Mouse (Mus musculus) intestine, postnatal 0 days (tissue): Measurements from ENCODE around the gene Ticrr. TPM values are rescaled to one million over a fixed set of nuclear protein-coding genes. Genes with fewer than 3 reads are reported as not detected.

Source experiments
- ATAC-seq: fragments of 200-750 bp; cut with Nextera tagmentation; 2 replicates; pipeline ENCODE4 v1.8.0; 2017; ENCODE audit warnings: mild to moderate bottlenecking, moderate TSS enrichment, moderate library complexity
- H3K27ac ChIP-seq: fragments of 300-500 bp; sonication (generic); 2 replicates; pipeline ENCODE4 v1.5.1; 2014; ENCODE audit warnings: mild to moderate bottlenecking, low read depth, low read length, moderate library complexity
- H3K27me3 ChIP-seq: fragments of 300-500 bp; sonication (generic); replicated peaks from 2 replicates; pipeline ENCODE4 v1.6.1; 2014; ENCODE audit warnings: low read length, mixed read lengths; ENCODE audit not compliant: control insufficient read depth, insufficient read depth
- H3K36me3 ChIP-seq: fragments of 300-500 bp; sonication (generic); 2 replicates; pipeline ENCODE4 v1.6.1; 2014; ENCODE audit warnings: mild to moderate bottlenecking, moderate library complexity; ENCODE audit not compliant: control insufficient read depth, insufficient read depth
- H3K4me1 ChIP-seq: fragments of 300-500 bp; sonication (generic); replicated peaks from 2 replicates; pipeline ENCODE4 v1.6.1; 2014; ENCODE audit warnings: antibody characterized with exemption, low read length, mixed read lengths; ENCODE audit not compliant: control insufficient read depth, insufficient read depth
- H3K4me2 ChIP-seq: fragments of 300-500 bp; sonication (generic); replicated peaks from 2 replicates; pipeline ENCODE4 v1.6.1; 2014; ENCODE audit warnings: low read depth, mild to moderate bottlenecking, moderate library complexity
- H3K4me3 ChIP-seq: fragments of 300-500 bp; sonication (generic); 2 replicates; pipeline ENCODE4 v1.5.1; 2014; ENCODE audit warnings: low read depth, low read length
- H3K9ac ChIP-seq: fragments of 300-500 bp; sonication (generic); 2 replicates; pipeline ENCODE4 v1.6.1; 2014; ENCODE audit warnings: mild to moderate bottlenecking, low read depth, low read length
- H3K9me3 ChIP-seq: fragments of 300-500 bp; sonication (generic); 2 replicates; pipeline ENCODE4 v1.6.1; 2016; ENCODE audit warnings: mixed run types; ENCODE audit not compliant: control insufficient read depth
- CTCF ChIP-seq: sonication (generic); IDR thresholded peaks from 2 replicates; pipeline ENCODE4 v1.5.1; 2016; ENCODE audit warnings: low read depth, mild to moderate bottlenecking, control low read depth, antibody characterized with exemption, moderate library complexity
- WGBS: fragments of 180-500 bp; shearing (Covaris S2); extraction: QIAGEN DNeasy Blood & Tissue Kit; methylation state at CpG from one replicate; pipeline ENCODE4 v1.1.7; 2014; 5-methylcytosine and 5-hydroxymethylcytosine counted together
- polyA plus RNA-seq: library from polyadenylated mRNA; unstranded; fragments of >200 nt; fragmentation: Nextera tagmentation; extraction: Ambion mirVana; gene quantifications from 2 replicates; pipeline ENCODE4 v1.2.1, GENCODE M21; 2015

Gene Ticrr
- polyA plus RNA-seq, 1 experiment from 2014 or later: 1.5 TPM

DNA sequence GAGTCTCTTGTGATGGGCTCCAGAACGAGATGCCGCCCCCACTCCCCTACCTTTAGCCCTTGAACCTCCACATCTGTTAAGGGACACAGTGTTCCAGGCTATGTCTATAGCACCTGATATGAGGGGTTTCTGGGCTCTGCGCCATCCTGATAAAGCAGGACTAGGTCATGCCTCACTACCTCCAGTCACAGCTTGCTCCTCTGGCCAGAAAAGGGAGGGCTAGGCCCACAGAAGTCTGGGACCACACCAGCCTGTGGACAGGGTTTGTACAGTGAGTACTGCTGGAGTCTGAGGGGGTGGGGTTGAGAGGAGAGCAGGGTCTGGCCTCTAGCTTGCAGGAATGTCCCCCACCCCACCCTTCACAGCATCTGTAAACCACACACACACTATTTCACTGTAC lies 12.8 kb upstream of the Ticrr start:
- no peak for ATAC-seq
- Histone ChIP-seq H3K9me3 (no peaks in the 10 kb centered on the region), H3K36me3 (no peaks in the 10 kb centered on the region), H3K4me3 (no peak overlapping the region), H3K27me3 (no peaks in the 10 kb centered on the region; the same call in 1 of the 2 replicates), H3K9ac (no peak overlapping the region), H3K4me1 (no peaks in the 10 kb centered on the region), H3K27ac (no peak overlapping the region), H3K4me2 (no peak overlapping the region)
- 92% methylated on average over 3 of the region's 3 CpGs for WGBS
- TF ChIP-seq CTCF: no peak

DNA sequence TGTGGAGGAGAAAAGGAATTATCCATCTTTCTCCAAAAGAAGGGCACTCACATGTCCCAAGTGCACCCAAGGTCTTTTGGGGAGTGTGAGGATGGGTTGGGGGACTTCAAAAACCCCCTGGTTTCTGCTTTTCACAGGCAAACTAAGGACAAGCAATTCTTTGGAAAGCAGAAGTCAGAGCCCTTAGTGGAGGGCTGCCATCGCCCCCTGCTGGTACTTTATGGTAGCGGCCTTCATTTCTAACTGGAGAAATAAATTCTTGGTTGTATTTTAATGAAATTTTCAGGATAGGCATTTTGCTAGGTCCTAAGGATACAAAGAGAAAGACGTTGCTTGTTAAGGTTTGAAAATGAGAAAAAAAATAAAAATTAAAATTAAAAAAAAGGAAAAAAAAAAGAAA lies 11.0 kb upstream of the Ticrr start:
- H3K9ac ChIP-seq: no peak overlapping the region
- WGBS: 4% methylated on average over 3 of the region's 3 CpGs

DNA sequence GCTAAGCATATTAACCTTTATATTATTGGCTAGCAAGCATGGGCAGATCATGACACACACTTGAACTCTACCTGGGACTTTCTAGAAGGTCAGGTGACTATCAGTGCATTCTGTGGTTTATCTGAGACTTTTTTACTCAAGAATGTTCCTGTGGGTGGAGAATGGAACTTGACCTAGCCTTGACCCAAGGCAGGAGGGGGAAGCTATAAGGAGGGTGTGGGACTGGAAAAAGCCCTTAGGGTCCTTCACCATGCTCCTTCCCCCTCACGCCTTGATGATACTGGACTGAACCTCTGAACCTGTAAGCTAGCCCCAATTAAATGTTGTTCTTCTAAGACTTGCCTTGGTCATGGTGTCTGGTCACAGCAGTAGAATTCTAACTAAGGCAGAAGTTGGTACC lies 5.8 kb upstream of the Ticrr start:
- TF ChIP-seq CTCF: no peak
- Histone ChIP-seq H3K9ac (no peak overlapping the region), H3K27ac (no peak overlapping the region), H3K4me2 (no peak overlapping the region), H3K9me3 (no peaks in the 10 kb centered on the region), H3K4me3 (no peak overlapping the region), H3K4me1 (no peaks in the 10 kb centered on the region), H3K36me3 (no peaks in the 10 kb centered on the region), H3K27me3 (no peaks in the 10 kb centered on the region)
- WGBS: 71% methylated on average over 1 of the region's 1 CpGs
- no peak for ATAC-seq

More for the DNA sequence above, 11.0 kb upstream of the Ticrr start:
- Histone ChIP-seq H3K4me2 (no peak overlapping the region), H3K27ac (no peak overlapping the region), H3K27me3 (no peaks in the 10 kb centered on the region; the same call in 1 of the 2 replicates), H3K4me3 (no peak overlapping the region), H3K9me3 (no peaks in the 10 kb centered on the region), H3K4me1 (no peaks in the 10 kb centered on the region), H3K36me3 (no peaks in the 10 kb centered on the region)
- peak; percentile 82 for TF ChIP-seq CTCF
- ATAC-seq: no peak

DNA sequence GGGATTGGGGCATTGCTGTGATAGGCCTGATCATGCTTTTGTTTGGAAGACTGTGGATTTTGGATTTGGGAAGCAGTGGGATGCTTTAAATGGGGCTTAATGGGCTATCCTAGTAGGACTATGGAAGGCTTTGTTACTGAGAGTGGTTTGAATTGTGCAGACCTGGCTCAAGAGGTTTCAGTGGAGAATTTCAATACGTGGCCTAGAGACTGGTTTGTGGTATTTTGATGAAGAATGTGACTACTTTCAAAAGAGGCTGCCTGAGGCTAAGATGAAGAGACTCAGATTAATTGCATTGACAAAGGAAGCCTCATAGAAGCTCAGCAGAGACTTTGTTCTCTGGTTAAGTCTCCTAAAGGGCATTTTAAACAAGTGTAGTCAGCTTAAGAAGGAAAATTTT lies 5.4 kb upstream of the Ticrr start:
- Histone ChIP-seq H3K4me3 (no peak overlapping the region), H3K9me3 (no peaks in the 10 kb centered on the region), H3K4me2 (no peak overlapping the region), H3K36me3 (no peaks in the 10 kb centered on the region), H3K4me1 (no peaks in the 10 kb centered on the region), H3K27ac (no peak overlapping the region), H3K9ac (no peak overlapping the region), H3K27me3 (no peaks in the 10 kb centered on the region)
- ATAC-seq: no peak
- WGBS: 53% methylated on average over 1 of the region's 1 CpGs
- no peak for TF ChIP-seq CTCF

DNA sequence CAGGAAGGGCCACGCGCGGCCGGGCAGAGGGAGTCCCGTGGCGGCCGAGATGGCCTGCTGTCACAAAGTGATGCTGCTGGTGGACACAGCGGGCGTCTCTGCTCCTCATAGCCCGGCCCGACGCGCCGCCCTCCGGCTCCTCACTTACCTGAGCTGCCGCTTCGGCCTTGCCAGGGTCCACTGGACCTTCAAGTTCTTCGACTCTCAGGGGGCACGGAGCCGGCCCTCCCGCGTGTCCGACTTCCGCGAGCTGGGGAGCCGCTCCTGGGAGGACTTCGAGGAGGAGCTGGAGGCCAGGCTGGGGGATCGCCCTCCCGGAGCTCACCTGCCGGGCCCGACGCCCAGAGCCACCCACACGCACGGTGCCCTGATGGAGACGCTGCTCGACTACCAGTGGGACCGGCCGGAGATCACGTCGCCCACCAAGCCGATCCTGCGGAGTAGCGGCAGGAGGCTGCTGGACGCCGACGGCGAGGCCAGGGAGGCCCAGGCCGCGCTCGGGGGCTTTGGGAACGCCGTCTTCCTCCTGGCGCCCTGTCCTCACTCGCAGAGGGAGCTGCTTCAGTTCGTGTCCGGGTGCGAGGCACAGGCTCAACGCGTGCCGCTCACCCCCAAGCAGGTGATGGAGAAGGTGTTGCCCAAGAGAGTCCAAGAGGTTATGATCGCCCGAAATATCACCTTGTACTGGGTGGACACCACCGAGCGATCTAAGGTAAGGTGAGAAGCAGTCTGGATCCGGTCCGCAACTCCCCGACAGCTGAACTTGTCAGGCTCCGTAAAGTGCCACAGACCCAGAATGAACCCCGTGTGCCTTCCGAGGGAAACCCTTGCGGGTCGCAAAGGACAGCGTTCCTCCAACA lies 525 bp downstream of the Ticrr start:
- no peak for TF ChIP-seq CTCF
- under 1% methylated on average over 72 of the region's 73 CpGs for WGBS
- no peaks in the 10 kb centered on the region for H3K9me3 ChIP-seq
- ATAC-seq: peak; percentile 46
- H3K4me2 ChIP-seq: peak overlapping the region; percentile 99
- peak overlapping the region; percentile 79 for H3K9ac ChIP-seq
- H3K27me3 ChIP-seq: no peaks in the 10 kb centered on the region
- H3K4me3 ChIP-seq: peak overlapping the region; percentile 90
- H3K36me3 ChIP-seq: no peaks in the 10 kb centered on the region
- no peak overlapping the region for H3K27ac ChIP-seq
- 0 out of 2 replicates have a peak, but pooled peaks cover 3% of the 10 kb centered on the region for H3K4me1 ChIP-seq

DNA sequence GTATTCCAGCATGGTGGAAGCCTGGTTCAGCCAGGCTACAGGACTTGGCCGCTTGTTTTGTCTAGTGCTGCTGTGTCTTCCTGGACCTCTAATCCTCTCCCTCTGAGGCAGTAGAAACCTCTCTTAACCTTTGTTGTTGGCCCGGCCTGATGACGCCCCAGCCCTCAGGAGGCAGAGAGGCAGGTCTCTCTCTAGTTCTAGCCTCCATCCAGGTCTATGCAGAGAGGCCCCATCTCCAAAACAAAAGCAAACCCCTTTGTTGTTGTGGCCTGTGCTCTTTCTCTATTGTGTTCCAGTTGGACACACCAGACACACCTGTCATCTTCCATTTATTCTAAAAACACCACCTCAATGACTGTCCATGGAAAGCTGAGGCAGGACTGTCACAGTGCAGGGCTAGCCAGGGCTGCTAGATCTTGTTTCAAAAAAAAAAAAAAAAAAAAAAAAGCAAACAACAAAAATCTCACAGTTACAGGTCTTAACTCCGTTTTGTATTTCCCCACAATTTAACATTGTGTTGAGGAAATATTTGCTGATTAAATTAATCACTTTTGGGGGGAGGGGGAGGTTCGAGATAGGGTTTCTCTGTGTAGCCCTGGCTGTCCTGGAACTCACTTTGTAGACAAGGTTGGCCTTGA lies 1.4 kb downstream of the Ticrr start:
- H3K4me1 ChIP-seq: 0 out of 2 replicates have a peak, but pooled peaks cover 3% of the 10 kb centered on the region

More for the DNA sequence above, 1.4 kb downstream of the Ticrr start:
- Histone ChIP-seq H3K4me3 (peak overlapping the region; percentile 90), H3K36me3 (peaks cover 4% of the 10 kb centered on the region; the same call in 1 of the 2 replicates), H3K27me3 (no peaks in the 10 kb centered on the region), H3K4me2 (peak overlapping the region; percentile 99), H3K27ac (no peak overlapping the region), H3K9ac (peak overlapping the region; percentile 79), H3K9me3 (no peaks in the 10 kb centered on the region)
- no peak for ATAC-seq
- TF ChIP-seq CTCF: no peak
- WGBS: 8% methylated on average over 5 of the region's 5 CpGs
